Mouse (Mus musculus): ENCODE data around the gene Arhgap22. TPM values are rescaled to one million over a fixed set of nuclear protein-coding genes. Genes with fewer than 3 reads are reported as not detected.

The Arhgap22 gene
- total and polyA plus RNA-seq, 2 experiments from 2014 or later, result 1.8 to 3.9 TPM

DNA sequence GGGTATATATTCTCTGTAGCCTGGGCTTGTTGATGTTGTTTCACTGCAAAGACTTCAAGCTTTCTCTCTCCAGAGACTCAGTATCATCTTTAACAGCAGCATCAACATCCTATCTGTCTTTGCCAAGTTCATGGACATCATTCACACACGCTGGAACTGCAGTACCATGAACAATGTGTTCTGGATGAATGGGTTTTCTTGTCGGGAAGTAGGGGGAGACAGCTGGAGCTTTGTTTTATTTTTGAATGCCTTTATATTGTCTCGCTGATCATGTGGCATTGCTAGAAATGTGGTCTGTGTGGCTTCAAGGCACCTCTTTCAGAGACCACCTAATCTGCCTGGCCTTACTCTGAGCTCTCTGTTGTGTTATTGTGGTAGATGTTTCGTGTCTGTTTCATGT, 26.6 kb upstream of the Arhgap22 start:
- Histone ChIP-seq H3K27ac (ENCODE audit: low read depth, low read length) (no peak overlapping the region), H3K36me3 (ENCODE audit: insufficient read depth) (no peaks in the 10 kb centered on the region), H3K4me1 (ENCODE audit: insufficient read depth) (no peaks in the 10 kb centered on the region), H3K27me3 (ENCODE audit: insufficient read depth, low read length) (no peaks in the 10 kb centered on the region), H3K9ac (no peak overlapping the region), H3K9me3 (ENCODE audit: low read length) (no peaks in the 10 kb centered on the region), H3K4me2 (ENCODE audit: low read depth) (no peak overlapping the region), H3K4me3 (ENCODE audit: low read depth, low read length) (no peak overlapping the region)
- ATAC-seq (no peak), DNase-seq (no peak)
- no peak for TF ChIP-seq CTCF (IDR thresholded peaks at IDR 0.05; ENCODE audit: low read depth)
- 42% methylated on average over 4 of the region's 4 CpGs for WGBS

DNA sequence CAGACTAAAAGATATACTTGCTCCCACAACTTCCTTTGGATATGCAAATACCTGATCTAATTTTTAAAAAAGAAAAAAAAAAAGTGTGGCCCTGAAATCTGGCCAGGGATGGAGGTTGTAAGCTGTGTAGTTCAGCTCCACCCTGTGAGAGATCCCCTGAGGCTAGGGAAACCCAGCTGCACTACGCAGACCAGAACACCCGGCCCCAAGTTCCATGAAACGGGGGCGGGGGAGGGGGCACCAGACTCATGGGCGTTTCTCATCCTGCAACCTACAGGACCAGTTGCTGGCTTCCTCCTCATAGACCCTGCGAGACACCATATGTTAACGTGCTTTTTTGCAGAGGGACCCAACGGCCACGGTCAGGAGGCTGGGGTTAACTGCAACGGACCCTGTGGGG, 24.6 kb upstream of the Arhgap22 start:
- H3K9ac ChIP-seq, result no peak overlapping the region
- no peak for TF ChIP-seq CTCF (IDR thresholded peaks at IDR 0.05; ENCODE audit: low read depth)
- no peaks in the 10 kb centered on the region for H3K27me3 ChIP-seq (ENCODE audit: insufficient read depth, low read length)
- WGBS, result 83% methylated on average over 10 of the region's 10 CpGs
- H3K4me3 ChIP-seq (ENCODE audit: low read depth, low read length), result no peak overlapping the region
- no peak overlapping the region for H3K27ac ChIP-seq (ENCODE audit: low read depth, low read length)
- DNase-seq, result no peak
- ATAC-seq, result no peak
- H3K4me2 ChIP-seq (ENCODE audit: low read depth), result no peak overlapping the region
- no peaks in the 10 kb centered on the region for H3K4me1 ChIP-seq (ENCODE audit: insufficient read depth)
- H3K9me3 ChIP-seq (ENCODE audit: low read length), result no peaks in the 10 kb centered on the region
- H3K36me3 ChIP-seq (ENCODE audit: insufficient read depth), result no peaks in the 10 kb centered on the region

DNA sequence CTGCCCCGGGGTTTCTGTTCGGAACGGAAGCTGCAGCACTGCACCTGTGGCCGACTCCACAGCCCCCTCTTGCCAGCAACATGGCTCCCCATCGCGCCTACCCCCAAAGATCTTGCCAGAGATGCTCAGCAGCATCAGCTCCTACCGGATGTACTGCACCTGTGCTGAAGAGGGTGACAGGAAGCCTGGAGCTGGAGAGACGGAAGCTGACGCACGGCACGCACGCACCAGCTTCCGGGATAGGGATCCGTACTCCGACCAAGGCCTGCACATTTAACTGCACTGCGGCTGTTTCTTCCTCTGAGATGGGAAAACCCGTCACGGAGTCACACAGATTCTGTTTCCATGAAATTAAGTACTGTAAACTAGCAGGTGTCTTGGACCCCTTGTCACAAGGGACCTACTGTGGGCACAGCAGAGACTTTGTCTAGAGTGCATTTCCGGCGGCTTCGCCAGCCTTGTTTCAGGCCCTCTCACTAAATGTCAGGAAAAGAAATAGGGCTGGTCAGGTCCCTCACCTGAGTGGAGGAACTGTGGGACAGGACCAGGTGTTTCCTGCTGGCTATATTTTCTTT, 23.9 kb upstream of the Arhgap22 start:
- WGBS, result 95% methylated on average over 21 of the region's 21 CpGs
- Histone ChIP-seq H3K4me3 (ENCODE audit: low read depth, low read length) (no peak overlapping the region), H3K36me3 (ENCODE audit: insufficient read depth) (no peaks in the 10 kb centered on the region), H3K9me3 (ENCODE audit: low read length) (no peaks in the 10 kb centered on the region), H3K27me3 (ENCODE audit: insufficient read depth, low read length) (no peaks in the 10 kb centered on the region), H3K9ac (no peak overlapping the region), H3K4me2 (ENCODE audit: low read depth) (no peak overlapping the region), H3K4me1 (ENCODE audit: insufficient read depth) (no peaks in the 10 kb centered on the region), H3K27ac (ENCODE audit: low read depth, low read length) (no peak overlapping the region)
- TF ChIP-seq CTCF (IDR thresholded peaks at IDR 0.05; ENCODE audit: low read depth), result no peak
- DNase-seq (no peak), ATAC-seq (no peak)

DNA sequence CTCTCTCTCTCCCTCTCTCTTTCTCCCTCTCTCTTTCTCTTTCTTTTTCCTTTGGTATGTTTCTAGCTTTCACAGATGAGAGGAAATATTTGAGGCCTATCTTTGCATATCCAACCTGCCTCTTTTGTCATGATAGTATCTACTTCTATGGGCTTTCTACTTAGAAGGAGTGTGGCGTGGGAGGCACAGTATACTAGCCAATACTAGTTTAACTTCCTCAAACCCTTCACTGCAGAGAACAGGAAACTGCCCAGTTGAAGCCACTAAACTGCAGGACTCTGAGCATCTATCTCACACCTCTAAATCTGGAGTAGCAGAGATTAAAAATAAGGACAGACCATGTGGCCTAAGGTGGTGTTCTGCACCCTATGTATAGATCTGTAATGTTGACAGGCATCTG, 23.2 kb upstream of the Arhgap22 start:
- no peak overlapping the region for H3K27ac ChIP-seq (ENCODE audit: low read depth, low read length)
- no peaks in the 10 kb centered on the region for H3K9me3 ChIP-seq (ENCODE audit: low read length)
- DNase-seq, result no peak
- no peak overlapping the region for H3K4me3 ChIP-seq (ENCODE audit: low read depth, low read length)
- no peaks in the 10 kb centered on the region for H3K36me3 ChIP-seq (ENCODE audit: insufficient read depth)
- no peaks in the 10 kb centered on the region for H3K4me1 ChIP-seq (ENCODE audit: insufficient read depth)
- no peak for TF ChIP-seq CTCF (IDR thresholded peaks at IDR 0.05; ENCODE audit: low read depth)
- H3K9ac ChIP-seq, result no peak overlapping the region
- WGBS, result 67% methylated on average over 1 of the region's 1 CpGs
- no peak for ATAC-seq
- H3K27me3 ChIP-seq (ENCODE audit: insufficient read depth, low read length), result no peaks in the 10 kb centered on the region
- H3K4me2 ChIP-seq (ENCODE audit: low read depth), result no peak overlapping the region

DNA sequence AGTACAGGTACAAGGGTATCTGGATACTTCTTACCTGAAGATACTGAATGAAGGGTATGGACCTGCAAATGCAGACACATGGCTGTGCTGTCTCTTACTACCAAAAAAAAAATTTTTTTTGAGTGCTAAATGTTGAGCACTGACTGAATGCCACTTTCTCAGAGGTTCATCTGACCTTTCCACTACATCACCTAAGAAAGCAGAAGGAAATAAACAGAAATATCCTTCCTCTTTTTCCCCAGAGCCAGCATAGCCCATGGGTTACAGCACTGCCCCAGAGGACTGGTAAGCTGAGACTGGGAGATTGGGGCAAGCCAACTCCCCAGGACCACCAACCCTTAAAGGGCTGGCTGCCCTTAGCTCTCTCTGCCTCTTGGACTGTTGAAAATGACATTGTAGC, 20.1 kb upstream of the Arhgap22 start:
- Histone ChIP-seq H3K4me3 (ENCODE audit: low read depth, low read length) (no peak overlapping the region), H3K27ac (ENCODE audit: low read depth, low read length) (no peak overlapping the region), H3K9me3 (ENCODE audit: low read length) (no peaks in the 10 kb centered on the region), H3K36me3 (ENCODE audit: insufficient read depth) (no peaks in the 10 kb centered on the region), H3K9ac (no peak overlapping the region), H3K27me3 (ENCODE audit: insufficient read depth, low read length) (no peaks in the 10 kb centered on the region), H3K4me2 (ENCODE audit: low read depth) (no peak overlapping the region), H3K4me1 (ENCODE audit: insufficient read depth) (no peaks in the 10 kb centered on the region)
- TF ChIP-seq CTCF (IDR thresholded peaks at IDR 0.05; ENCODE audit: low read depth), result no peak
- DNase-seq (no peak), ATAC-seq (no peak)

DNA sequence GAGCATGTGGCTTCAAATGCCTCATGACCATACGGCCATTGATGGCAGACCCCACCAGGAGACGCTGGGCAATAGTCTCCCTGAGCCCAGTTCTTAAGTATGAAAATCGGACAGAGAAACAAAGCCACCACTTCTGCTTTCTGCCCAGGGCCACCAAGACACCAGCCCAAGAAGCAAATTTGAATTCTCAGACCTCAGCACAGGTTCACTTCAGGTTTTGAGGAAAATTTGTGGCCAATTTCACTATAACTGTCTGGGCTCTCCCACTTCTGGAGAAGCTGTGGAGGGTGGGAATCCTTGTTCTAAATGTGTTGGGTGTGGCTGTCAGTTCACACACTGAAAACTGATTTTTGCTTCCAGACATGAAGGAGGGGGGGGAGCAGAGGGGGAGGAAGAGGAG, 19.6 kb upstream of the Arhgap22 start:
- H3K4me1 ChIP-seq (ENCODE audit: insufficient read depth), result no peaks in the 10 kb centered on the region
- no peak overlapping the region for H3K27ac ChIP-seq (ENCODE audit: low read depth, low read length)
- no peak overlapping the region for H3K9ac ChIP-seq
- no peak for ATAC-seq
- 86% methylated on average over 3 of the region's 3 CpGs for WGBS
- TF ChIP-seq CTCF (IDR thresholded peaks at IDR 0.05; ENCODE audit: low read depth), result no peak
- no peaks in the 10 kb centered on the region for H3K9me3 ChIP-seq (ENCODE audit: low read length)
- DNase-seq, result no peak
- H3K36me3 ChIP-seq (ENCODE audit: insufficient read depth), result no peaks in the 10 kb centered on the region
- H3K4me3 ChIP-seq (ENCODE audit: low read depth, low read length), result no peak overlapping the region
- H3K4me2 ChIP-seq (ENCODE audit: low read depth), result no peak overlapping the region
- H3K27me3 ChIP-seq (ENCODE audit: insufficient read depth, low read length), result no peaks in the 10 kb centered on the region

DNA sequence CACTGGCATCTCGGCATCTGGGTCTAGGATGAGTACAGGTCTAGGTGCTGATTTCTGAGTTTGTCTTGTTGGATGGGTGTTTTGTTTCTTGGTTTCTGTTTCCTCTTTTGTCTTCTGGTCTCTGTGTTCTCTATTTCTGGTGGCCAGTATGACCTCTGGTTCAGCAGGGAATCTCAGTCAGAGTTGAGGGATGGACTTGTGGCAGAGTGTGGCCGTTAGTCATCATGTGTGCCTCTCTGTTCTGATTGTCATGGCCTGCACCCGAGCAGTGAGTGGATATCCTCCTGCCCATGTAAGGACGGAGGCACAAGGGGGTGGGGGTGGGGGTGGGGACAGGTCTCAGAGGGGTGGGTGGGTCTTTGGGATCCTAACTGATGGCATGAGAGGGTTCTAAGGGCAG, 11.7 kb upstream of the Arhgap22 start:
- no peaks in the 10 kb centered on the region for H3K27me3 ChIP-seq (ENCODE audit: insufficient read depth, low read length)

DNA sequence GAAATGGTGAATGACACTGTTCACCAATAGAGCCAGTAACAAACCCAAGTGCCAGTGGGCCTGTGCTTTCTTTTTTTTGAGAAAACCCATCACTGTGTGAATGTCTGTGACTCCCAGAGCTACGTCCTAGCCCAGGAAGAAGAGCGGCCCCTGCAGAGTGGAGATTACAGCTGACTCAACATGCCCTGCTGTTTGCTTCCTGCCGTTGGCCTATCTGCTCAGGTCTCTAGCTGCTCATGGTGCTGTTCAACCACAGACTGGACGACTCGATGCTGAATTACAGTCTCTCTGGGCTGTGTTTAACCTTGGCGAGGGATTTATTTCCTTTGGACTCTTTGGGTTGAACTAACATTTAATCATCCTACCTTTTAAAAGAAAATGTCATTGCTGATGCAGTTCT, 10.9 kb upstream of the Arhgap22 start:
- Histone ChIP-seq H3K36me3 (ENCODE audit: insufficient read depth) (no peaks in the 10 kb centered on the region), H3K9me3 (ENCODE audit: low read length) (no peaks in the 10 kb centered on the region)
- WGBS, result 87% methylated on average over 6 of the region's 6 CpGs

More for the DNA sequence above, 11.7 kb upstream of the Arhgap22 start:
- WGBS, result 83% methylated on average over 4 of the region's 4 CpGs
- H3K9ac ChIP-seq, result no peak overlapping the region
- no peaks in the 10 kb centered on the region for H3K4me1 ChIP-seq (ENCODE audit: insufficient read depth)
- TF ChIP-seq CTCF (IDR thresholded peaks at IDR 0.05; ENCODE audit: low read depth), result no peak
- no peak for ATAC-seq
- no peaks in the 10 kb centered on the region for H3K9me3 ChIP-seq (ENCODE audit: low read length)
- no peaks in the 10 kb centered on the region for H3K36me3 ChIP-seq (ENCODE audit: insufficient read depth)
- H3K4me3 ChIP-seq (ENCODE audit: low read depth, low read length), result no peak overlapping the region
- no peak for DNase-seq
- no peak overlapping the region for H3K4me2 ChIP-seq (ENCODE audit: low read depth)
- H3K27ac ChIP-seq (ENCODE audit: low read depth, low read length), result no peak overlapping the region

More for the DNA sequence above, 10.9 kb upstream of the Arhgap22 start:
- Histone ChIP-seq H3K9ac (no peak overlapping the region), H3K4me3 (ENCODE audit: low read depth, low read length) (no peak overlapping the region), H3K27me3 (ENCODE audit: insufficient read depth, low read length) (no peaks in the 10 kb centered on the region), H3K27ac (ENCODE audit: low read depth, low read length) (no peak overlapping the region), H3K4me1 (ENCODE audit: insufficient read depth) (no peaks in the 10 kb centered on the region), H3K4me2 (ENCODE audit: low read depth) (no peak overlapping the region)
- no peak for ATAC-seq
- DNase-seq, result no peak
- TF ChIP-seq CTCF (IDR thresholded peaks at IDR 0.05; ENCODE audit: low read depth), result no peak

Data from forebrain, postnatal 0 days (tissue).